Mouse (Mus musculus): ENCODE measurements at regions not wholly inside any gene's neighbourhood (a gene's known extent, or its start where the extent isn't known, plus 50 kb on each side); places are given as distances from the start of the nearest gene placed in this dataset.

- Histone ChIP-seq H3K4me3 (replicated peaks) (no peak overlapping the region), H3K36me3 (replicated peaks; ENCODE audit: low read length) (no peaks in the 10 kb centered on the region), H3K9me3 (no peaks in the 10 kb centered on the region), H3K27me3 (replicated peaks) (no peaks in the 10 kb centered on the region), H3K4me1 (no peaks in the 10 kb centered on the region)
- no peak for TF ChIP-seq FLI1 (IDR thresholded peaks at IDR 0.05; ENCODE audit: low read length)
- TF ChIP-seq GATA1 (IDR thresholded peaks at IDR 0.05; ENCODE audit: borderline replicate concordance, low read length), result no peak
These were observed 150.0 kb upstream of the Fam84a start for GRCm38 (mm10) chr12:14301676-14302365.

GRCm38 (mm10) chr12:14292083-14292482 is 140.2 kb upstream of the Fam84a start:
- Histone ChIP-seq H3K9me3 (no peaks in the 10 kb centered on the region), H3K4me1 (no peaks in the 10 kb centered on the region), H3K36me3 (replicated peaks; ENCODE audit: low read length) (no peaks in the 10 kb centered on the region), H3K4me3 (replicated peaks) (no peak overlapping the region), H3K27me3 (replicated peaks) (no peaks in the 10 kb centered on the region)
- TF ChIP-seq GATA1 (IDR thresholded peaks at IDR 0.05; ENCODE audit: borderline replicate concordance, low read length) (no peak), FLI1 (IDR thresholded peaks at IDR 0.05; ENCODE audit: low read length) (no peak)

GRCm38 (mm10) chr12:14287657-14288056 is 135.8 kb upstream of the Fam84a start:
- Histone ChIP-seq H3K9me3 (peaks cover 7% of the 10 kb centered on the region; the same call in 1 of the 2 replicates), H3K27me3 (replicated peaks) (no peaks in the 10 kb centered on the region), H3K4me3 (replicated peaks) (no peak overlapping the region), H3K4me1 (no peaks in the 10 kb centered on the region), H3K36me3 (replicated peaks; ENCODE audit: low read length) (no peaks in the 10 kb centered on the region)
- TF ChIP-seq GATA1 (IDR thresholded peaks at IDR 0.05; ENCODE audit: borderline replicate concordance, low read length) (no peak), FLI1 (IDR thresholded peaks at IDR 0.05; ENCODE audit: low read length) (no peak)

GRCm38 (mm10) chr12:14286676-14287075 is 134.8 kb upstream of the Fam84a start:
- no peak overlapping the region for H3K4me3 ChIP-seq (replicated peaks)
- peaks cover 7% of the 10 kb centered on the region; the same call in 1 of the 2 replicates for H3K9me3 ChIP-seq
- no peaks in the 10 kb centered on the region for H3K27me3 ChIP-seq (replicated peaks)
- no peaks in the 10 kb centered on the region for H3K36me3 ChIP-seq (replicated peaks; ENCODE audit: low read length)
- H3K4me1 ChIP-seq, result no peaks in the 10 kb centered on the region
- TF ChIP-seq GATA1 (IDR thresholded peaks at IDR 0.05; ENCODE audit: borderline replicate concordance, low read length) (no peak), FLI1 (IDR thresholded peaks at IDR 0.05; ENCODE audit: low read length) (no peak)

GRCm38 (mm10) chr12:14285870-14286535 is 134.1 kb upstream of the Fam84a start:
- Histone ChIP-seq H3K9me3 (peaks cover 7% of the 10 kb centered on the region; the same call in 1 of the 2 replicates), H3K4me1 (no peaks in the 10 kb centered on the region), H3K36me3 (replicated peaks; ENCODE audit: low read length) (no peaks in the 10 kb centered on the region), H3K27me3 (replicated peaks) (no peaks in the 10 kb centered on the region), H3K4me3 (replicated peaks) (no peak overlapping the region)
- TF ChIP-seq GATA1 (IDR thresholded peaks at IDR 0.05; ENCODE audit: borderline replicate concordance, low read length) (no peak), FLI1 (IDR thresholded peaks at IDR 0.05; ENCODE audit: low read length) (no peak)

- H3K27me3 ChIP-seq (replicated peaks), result no peaks in the 10 kb centered on the region
- no peaks in the 10 kb centered on the region for H3K4me1 ChIP-seq
- TF ChIP-seq FLI1 (IDR thresholded peaks at IDR 0.05; ENCODE audit: low read length), result no peak
- TF ChIP-seq GATA1 (IDR thresholded peaks at IDR 0.05; ENCODE audit: borderline replicate concordance, low read length), result no peak
- H3K36me3 ChIP-seq (replicated peaks; ENCODE audit: low read length), result no peaks in the 10 kb centered on the region
- peaks cover 7% of the 10 kb centered on the region; the same call in 1 of the 2 replicates for H3K9me3 ChIP-seq
- H3K4me3 ChIP-seq (replicated peaks), result no peak overlapping the region
These were observed 131.3 kb upstream of the Fam84a start for GRCm38 (mm10) chr12:14283106-14283692.

- Histone ChIP-seq H3K36me3 (replicated peaks; ENCODE audit: low read length) (no peaks in the 10 kb centered on the region), H3K4me1 (no peaks in the 10 kb centered on the region), H3K4me3 (replicated peaks) (no peak overlapping the region), H3K9me3 (no peaks in the 10 kb centered on the region), H3K27me3 (replicated peaks) (no peaks in the 10 kb centered on the region)
- TF ChIP-seq GATA1 (IDR thresholded peaks at IDR 0.05; ENCODE audit: borderline replicate concordance, low read length), result no peak
- no peak for TF ChIP-seq FLI1 (IDR thresholded peaks at IDR 0.05; ENCODE audit: low read length)
These were observed 123.4 kb upstream of the Fam84a start for GRCm38 (mm10) chr12:14275265-14275664.

- H3K27me3 ChIP-seq (replicated peaks), result no peaks in the 10 kb centered on the region
- H3K36me3 ChIP-seq (replicated peaks; ENCODE audit: low read length), result no peaks in the 10 kb centered on the region
- H3K9me3 ChIP-seq, result no peaks in the 10 kb centered on the region
- no peak overlapping the region for H3K4me3 ChIP-seq (replicated peaks)
- TF ChIP-seq FLI1 (IDR thresholded peaks at IDR 0.05; ENCODE audit: low read length), result no peak
- TF ChIP-seq GATA1 (IDR thresholded peaks at IDR 0.05; ENCODE audit: borderline replicate concordance, low read length), result no peak
- no peaks in the 10 kb centered on the region for H3K4me1 ChIP-seq
These were observed 122.9 kb upstream of the Fam84a start for GRCm38 (mm10) chr12:14274796-14275195.

GRCm38 (mm10) chr12:14271216-14271615 is 119.4 kb upstream of the Fam84a start:
- Histone ChIP-seq H3K36me3 (replicated peaks; ENCODE audit: low read length) (no peaks in the 10 kb centered on the region), H3K4me3 (replicated peaks) (no peak overlapping the region), H3K27me3 (replicated peaks) (no peaks in the 10 kb centered on the region), H3K4me1 (no peaks in the 10 kb centered on the region), H3K9me3 (no peaks in the 10 kb centered on the region)
- TF ChIP-seq FLI1 (IDR thresholded peaks at IDR 0.05; ENCODE audit: low read length), result no peak

GRCm38 (mm10) chr12:14261102-14261501 is 109.2 kb upstream of the Fam84a start:
- Histone ChIP-seq H3K4me1 (no peaks in the 10 kb centered on the region), H3K4me3 (replicated peaks) (no peak overlapping the region)

More at GRCm38 (mm10) chr12:14261102-14261501, 109.2 kb upstream of the Fam84a start:
- H3K9me3 ChIP-seq, result no peaks in the 10 kb centered on the region
- H3K27me3 ChIP-seq (replicated peaks), result no peaks in the 10 kb centered on the region
- TF ChIP-seq GATA1 (IDR thresholded peaks at IDR 0.05; ENCODE audit: borderline replicate concordance, low read length) (no peak), FLI1 (IDR thresholded peaks at IDR 0.05; ENCODE audit: low read length) (no peak)
- H3K36me3 ChIP-seq (replicated peaks; ENCODE audit: low read length), result no peaks in the 10 kb centered on the region

Data from megakaryocyte, embryonic 14.5 days (primary cell).